Mouse (Mus musculus): ENCODE data around the gene Mybpc3. TPM values are rescaled to one million over a fixed set of nuclear protein-coding genes. Genes with fewer than 3 reads are reported as not detected.

Gene Mybpc3
- polyA plus RNA-seq, 1 experiment from 2014 or later = 0.29 TPM

GRCm38 (mm10) chr2:91085494-91086391, 32.2 kb upstream of the Mybpc3 start:
- no peak overlapping the region for H3K4me2 ChIP-seq (ENCODE audit: low read depth, severe bottlenecking)
- no peaks in the 10 kb centered on the region for H3K27me3 ChIP-seq (ENCODE audit: control insufficient read depth, insufficient read depth, low read length)
- no peaks in the 10 kb centered on the region for H3K9me3 ChIP-seq (ENCODE audit: control insufficient read depth, low read length)
- 89% methylated on average over 14 of the region's 14 CpGs for WGBS
- no peaks in the 10 kb centered on the region for H3K36me3 ChIP-seq (ENCODE audit: control insufficient read depth, insufficient read depth, low read length)
- no peaks in the 10 kb centered on the region for H3K4me1 ChIP-seq (ENCODE audit: control insufficient read depth, insufficient read depth, low read length)
- H3K4me3 ChIP-seq (ENCODE audit: low read depth, low read length) = no peak overlapping the region
- DNase-seq (ENCODE audit: low spot score) (no peak), ATAC-seq (ENCODE audit: insufficient number of reproducible peaks, low FRiP score, low TSS enrichment, low read depth) (no peak)
- no peak overlapping the region for H3K27ac ChIP-seq (replicated peaks; ENCODE audit: low read depth, low read length)
- H3K9ac ChIP-seq (ENCODE audit: low read length) = no peak overlapping the region

- H3K27me3 ChIP-seq (ENCODE audit: control insufficient read depth, insufficient read depth, low read length) = no peaks in the 10 kb centered on the region
- DNase-seq (ENCODE audit: low spot score) (no peak), ATAC-seq (ENCODE audit: insufficient number of reproducible peaks, low FRiP score, low TSS enrichment, low read depth) (no peak)
- H3K4me2 ChIP-seq (ENCODE audit: low read depth, severe bottlenecking) = no peak overlapping the region
- no peak overlapping the region for H3K27ac ChIP-seq (replicated peaks; ENCODE audit: low read depth, low read length)
- 83% methylated on average over 9 of the region's 9 CpGs for WGBS
- H3K9ac ChIP-seq (ENCODE audit: low read length) = no peak overlapping the region
- H3K4me1 ChIP-seq (ENCODE audit: control insufficient read depth, insufficient read depth, low read length) = no peaks in the 10 kb centered on the region
- no peak overlapping the region for H3K4me3 ChIP-seq (ENCODE audit: low read depth, low read length)
- no peaks in the 10 kb centered on the region for H3K36me3 ChIP-seq (ENCODE audit: control insufficient read depth, insufficient read depth, low read length)
- H3K9me3 ChIP-seq (ENCODE audit: control insufficient read depth, low read length) = no peaks in the 10 kb centered on the region
Observed at GRCm38 (mm10) chr2:91086392-91087237, 31.3 kb upstream of the Mybpc3 start.

- Histone ChIP-seq H3K9me3 (ENCODE audit: control insufficient read depth, low read length) (no peaks in the 10 kb centered on the region), H3K27me3 (ENCODE audit: control insufficient read depth, insufficient read depth, low read length) (no peaks in the 10 kb centered on the region), H3K36me3 (ENCODE audit: control insufficient read depth, insufficient read depth, low read length) (no peaks in the 10 kb centered on the region), H3K27ac (replicated peaks; ENCODE audit: low read depth, low read length) (no peak overlapping the region), H3K4me2 (ENCODE audit: low read depth, severe bottlenecking) (no peak overlapping the region), H3K4me3 (ENCODE audit: low read depth, low read length) (no peak overlapping the region), H3K9ac (ENCODE audit: low read length) (no peak overlapping the region), H3K4me1 (ENCODE audit: control insufficient read depth, insufficient read depth, low read length) (no peaks in the 10 kb centered on the region)
- no peak for ATAC-seq (ENCODE audit: insufficient number of reproducible peaks, low FRiP score, low TSS enrichment, low read depth)
- 87% methylated on average over 9 of the region's 9 CpGs for WGBS
- no peak for DNase-seq (ENCODE audit: low spot score)
Observed at GRCm38 (mm10) chr2:91087453-91087852, 30.5 kb upstream of the Mybpc3 start.

GRCm38 (mm10) chr2:91088987-91089386, 29.0 kb upstream of the Mybpc3 start:
- H3K9me3 ChIP-seq (ENCODE audit: control insufficient read depth, low read length) = no peaks in the 10 kb centered on the region
- H3K4me1 ChIP-seq (ENCODE audit: control insufficient read depth, insufficient read depth, low read length) = no peaks in the 10 kb centered on the region
- H3K9ac ChIP-seq (ENCODE audit: low read length) = no peak overlapping the region
- H3K36me3 ChIP-seq (ENCODE audit: control insufficient read depth, insufficient read depth, low read length) = no peaks in the 10 kb centered on the region
- no peaks in the 10 kb centered on the region for H3K27me3 ChIP-seq (ENCODE audit: control insufficient read depth, insufficient read depth, low read length)
- H3K4me2 ChIP-seq (ENCODE audit: low read depth, severe bottlenecking) = no peak overlapping the region
- no peak overlapping the region for H3K4me3 ChIP-seq (ENCODE audit: low read depth, low read length)
- no peak for DNase-seq (ENCODE audit: low spot score)
- no peak overlapping the region for H3K27ac ChIP-seq (replicated peaks; ENCODE audit: low read depth, low read length)
- WGBS = 76% methylated on average over 9 of the region's 9 CpGs
- ATAC-seq (ENCODE audit: insufficient number of reproducible peaks, low FRiP score, low TSS enrichment, low read depth) = no peak

GRCm38 (mm10) chr2:91090208-91090607, 27.7 kb upstream of the Mybpc3 start:
- WGBS = 79% methylated on average over 6 of the region's 6 CpGs
- Histone ChIP-seq H3K27ac (replicated peaks; ENCODE audit: low read depth, low read length) (no peak overlapping the region), H3K36me3 (ENCODE audit: control insufficient read depth, insufficient read depth, low read length) (no peaks in the 10 kb centered on the region)

GRCm38 (mm10) chr2:91090827-91091226, 27.1 kb upstream of the Mybpc3 start:
- H3K9me3 ChIP-seq (ENCODE audit: control insufficient read depth, low read length) = no peaks in the 10 kb centered on the region
- WGBS = 73% methylated on average over 6 of the region's 6 CpGs
- no peaks in the 10 kb centered on the region for H3K27me3 ChIP-seq (ENCODE audit: control insufficient read depth, insufficient read depth, low read length)
- no peak for ATAC-seq (ENCODE audit: insufficient number of reproducible peaks, low FRiP score, low TSS enrichment, low read depth)
- no peaks in the 10 kb centered on the region for H3K36me3 ChIP-seq (ENCODE audit: control insufficient read depth, insufficient read depth, low read length)
- no peak overlapping the region for H3K4me3 ChIP-seq (ENCODE audit: low read depth, low read length)
- H3K27ac ChIP-seq (replicated peaks; ENCODE audit: low read depth, low read length) = no peak overlapping the region
- no peak overlapping the region for H3K9ac ChIP-seq (ENCODE audit: low read length)
- no peak for DNase-seq (ENCODE audit: low spot score)
- H3K4me2 ChIP-seq (ENCODE audit: low read depth, severe bottlenecking) = no peak overlapping the region
- no peaks in the 10 kb centered on the region for H3K4me1 ChIP-seq (ENCODE audit: control insufficient read depth, insufficient read depth, low read length)

More at GRCm38 (mm10) chr2:91090208-91090607, 27.7 kb upstream of the Mybpc3 start:
- ATAC-seq (ENCODE audit: insufficient number of reproducible peaks, low FRiP score, low TSS enrichment, low read depth) (no peak), DNase-seq (ENCODE audit: low spot score) (no peak)
- no peak overlapping the region for H3K4me2 ChIP-seq (ENCODE audit: low read depth, severe bottlenecking)
- H3K9me3 ChIP-seq (ENCODE audit: control insufficient read depth, low read length) = no peaks in the 10 kb centered on the region
- no peaks in the 10 kb centered on the region for H3K4me1 ChIP-seq (ENCODE audit: control insufficient read depth, insufficient read depth, low read length)
- H3K27me3 ChIP-seq (ENCODE audit: control insufficient read depth, insufficient read depth, low read length) = no peaks in the 10 kb centered on the region
- no peak overlapping the region for H3K4me3 ChIP-seq (ENCODE audit: low read depth, low read length)
- H3K9ac ChIP-seq (ENCODE audit: low read length) = no peak overlapping the region

GRCm38 (mm10) chr2:91096524-91096923, 21.4 kb upstream of the Mybpc3 start:
- Histone ChIP-seq H3K9ac (ENCODE audit: low read length) (no peak overlapping the region; the same call in 1 of the 2 replicates), H3K36me3 (ENCODE audit: control insufficient read depth, insufficient read depth, low read length) (no peaks in the 10 kb centered on the region), H3K4me3 (ENCODE audit: low read depth, low read length) (no peak overlapping the region), H3K4me1 (ENCODE audit: control insufficient read depth, insufficient read depth, low read length) (no peaks in the 10 kb centered on the region), H3K27ac (replicated peaks; ENCODE audit: low read depth, low read length) (no peak overlapping the region), H3K4me2 (ENCODE audit: low read depth, severe bottlenecking) (no peak overlapping the region), H3K9me3 (ENCODE audit: control insufficient read depth, low read length) (no peaks in the 10 kb centered on the region), H3K27me3 (ENCODE audit: control insufficient read depth, insufficient read depth, low read length) (no peaks in the 10 kb centered on the region)
- 67% methylated on average over 14 of the region's 14 CpGs for WGBS
- ATAC-seq (ENCODE audit: insufficient number of reproducible peaks, low FRiP score, low TSS enrichment, low read depth) (no peak), DNase-seq (ENCODE audit: low spot score) (no peak)

GRCm38 (mm10) chr2:91097015-91097414, 20.9 kb upstream of the Mybpc3 start:
- H3K9me3 ChIP-seq (ENCODE audit: control insufficient read depth, low read length) = no peaks in the 10 kb centered on the region
- no peak overlapping the region for H3K27ac ChIP-seq (replicated peaks; ENCODE audit: low read depth, low read length)
- no peak overlapping the region; the same call in 1 of the 2 replicates for H3K9ac ChIP-seq (ENCODE audit: low read length)
- no peak overlapping the region for H3K4me2 ChIP-seq (ENCODE audit: low read depth, severe bottlenecking)
- DNase-seq (ENCODE audit: low spot score) = no peak
- no peak for ATAC-seq (ENCODE audit: insufficient number of reproducible peaks, low FRiP score, low TSS enrichment, low read depth)
- H3K4me1 ChIP-seq (ENCODE audit: control insufficient read depth, insufficient read depth, low read length) = no peaks in the 10 kb centered on the region
- WGBS = 88% methylated on average over 10 of the region's 10 CpGs
- H3K4me3 ChIP-seq (ENCODE audit: low read depth, low read length) = no peak overlapping the region
- H3K36me3 ChIP-seq (ENCODE audit: control insufficient read depth, insufficient read depth, low read length) = no peaks in the 10 kb centered on the region
- no peaks in the 10 kb centered on the region for H3K27me3 ChIP-seq (ENCODE audit: control insufficient read depth, insufficient read depth, low read length)
